Mouse (Mus musculus) naive thymus-derived CD4-positive, alpha-beta T cell, adult 2 months (primary cell): Measurements from ENCODE around the gene Crip1.

Experiments used
- DNase-seq: peaks from one replicate; pipeline ENCODE4 v3.0.0-alpha.2; 2011; ENCODE audit warnings: low read depth

Gene Crip1

GRCm38 (mm10) chr12:113146112-113147057 lies at the start of gene Crip1:
Gene Crip1 (plus strand): TSS chr12:113146316.
- peak; percentile 92 for DNase-seq

DNA sequence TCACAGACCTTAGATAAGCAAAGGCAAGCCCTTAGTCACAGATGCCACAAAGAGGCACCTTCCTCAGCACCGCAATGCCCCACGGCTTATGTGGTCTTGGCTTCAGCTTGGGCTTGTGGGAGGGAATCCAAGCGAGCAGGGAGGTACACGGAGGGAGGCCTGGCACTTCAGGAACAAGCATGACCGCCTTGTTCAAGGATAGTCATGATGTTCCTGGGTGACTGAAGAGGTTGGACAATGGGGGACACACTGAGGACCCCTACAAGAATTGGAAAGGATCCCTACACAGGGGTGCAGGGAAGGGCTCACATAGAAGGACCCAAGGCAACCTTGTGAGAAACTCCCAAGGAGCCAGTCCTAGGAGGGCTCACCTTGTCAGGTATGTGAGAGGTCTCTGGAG lies 49.1 kb upstream of the Crip1 start:
- DNase-seq, result no peak

DNA sequence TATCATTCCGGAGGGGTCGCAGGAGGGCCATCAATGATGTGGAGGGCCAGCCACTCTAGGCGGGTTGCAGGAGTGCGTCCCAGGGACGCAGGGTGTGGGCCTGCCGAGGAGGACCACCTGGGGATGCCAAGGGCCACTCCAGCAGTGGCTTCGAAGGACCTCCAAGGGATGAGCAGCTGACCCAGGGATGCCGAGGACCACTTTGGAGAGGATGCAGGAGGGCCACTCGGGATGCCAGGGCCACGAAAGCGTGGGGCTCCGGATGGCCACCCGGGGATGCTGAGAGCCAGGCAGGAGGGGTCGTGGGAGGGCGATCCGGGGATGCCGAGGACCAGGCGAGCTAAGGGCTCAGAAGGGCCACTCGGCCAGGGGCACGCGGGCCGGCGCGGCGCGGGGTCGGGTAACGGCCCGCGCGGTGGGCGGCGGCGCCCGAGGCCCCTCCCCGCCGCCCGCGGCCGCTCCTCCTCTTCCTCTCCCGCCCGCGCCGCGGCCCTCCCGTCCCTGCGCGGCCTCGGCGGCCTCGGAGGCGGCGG lies 48.3 kb upstream of the Crip1 start, which contains the start of gene Mta1:
TSS of gene Mta1 (plus strand) at position 530 of the 533 bp plus-strand sequence.
- peak; percentile 64 for DNase-seq

DNA sequence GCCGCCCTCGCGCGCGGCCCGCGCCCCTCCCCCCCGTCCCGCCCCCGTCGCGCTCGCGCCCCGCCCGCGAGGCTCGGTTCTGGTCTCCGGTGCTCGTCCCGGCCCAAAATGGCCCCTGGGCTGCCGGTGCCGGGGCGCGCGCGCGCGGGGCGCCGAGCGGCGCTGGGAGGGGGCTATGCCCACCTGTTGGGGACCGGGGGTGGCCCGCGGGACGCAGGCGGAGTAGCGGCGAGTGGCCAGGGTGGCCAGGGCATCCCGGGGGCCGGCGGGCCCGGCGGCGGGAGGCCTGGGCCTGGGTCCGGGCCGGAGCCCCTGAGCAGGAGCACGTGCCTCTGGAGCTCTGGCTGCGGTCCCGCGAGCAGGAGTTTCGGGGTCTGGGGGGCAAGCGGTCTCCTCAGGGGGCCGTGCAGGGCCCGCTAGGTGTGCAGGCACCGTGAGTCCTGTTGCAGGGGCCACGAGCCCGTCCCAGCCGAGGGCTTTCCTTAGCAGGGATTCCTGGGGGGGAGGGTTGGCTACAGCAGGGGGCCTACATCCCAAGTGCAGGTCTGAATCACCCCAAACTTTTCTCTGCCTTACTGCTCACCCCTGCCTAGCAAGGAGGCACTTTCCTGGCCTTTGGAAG lies 47.5 kb upstream of the Crip1 start:
- peak; percentile 52 for DNase-seq

DNA sequence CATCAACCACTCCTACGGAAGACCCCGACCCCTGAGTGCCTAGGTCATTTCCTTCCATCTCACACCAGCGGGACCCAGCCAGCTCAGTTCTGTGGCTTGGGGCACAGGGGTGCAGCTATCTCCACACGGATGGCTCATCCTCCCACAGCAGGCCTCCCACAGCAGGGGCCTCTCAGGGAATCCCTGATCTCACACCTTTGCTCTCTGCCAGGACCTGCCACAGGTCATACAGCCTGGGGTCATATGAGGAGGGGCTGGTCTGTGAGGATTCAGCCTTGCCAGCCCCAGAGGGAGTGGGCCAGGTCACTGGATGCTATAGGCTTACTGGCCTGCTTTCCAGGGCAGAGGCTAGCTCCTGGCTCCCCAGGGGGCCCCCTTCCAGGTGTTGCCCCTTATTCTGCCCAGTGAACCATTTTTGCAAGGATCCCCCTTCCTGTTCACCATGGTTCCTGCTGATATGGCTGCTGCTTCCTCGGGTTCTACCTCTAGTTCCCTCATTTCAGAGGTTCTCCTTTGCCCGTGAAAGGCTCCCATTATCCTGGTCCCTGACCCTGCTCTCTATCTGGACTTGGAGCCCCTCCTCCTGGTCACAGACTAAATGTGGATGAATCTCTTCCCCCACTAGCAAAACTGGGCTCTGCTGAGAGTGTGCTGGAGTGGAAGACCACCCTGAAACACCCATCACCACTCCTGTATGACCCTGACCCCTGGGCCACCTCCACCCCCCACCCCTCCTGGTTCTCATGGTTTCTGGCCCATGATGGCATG lies 46.5 kb upstream of the Crip1 start:
- peak; percentile 24 for DNase-seq

GRCm38 (mm10) chr12:113100448-113101076 lies 45.6 kb upstream of the Crip1 start:
- DNase-seq, result peak; percentile 29

GRCm38 (mm10) chr12:113101251-113101960 lies 44.7 kb upstream of the Crip1 start:
- peak; percentile 67 for DNase-seq

GRCm38 (mm10) chr12:113102461-113102860 lies 43.7 kb upstream of the Crip1 start:
- peak; percentile 86 for DNase-seq

DNA sequence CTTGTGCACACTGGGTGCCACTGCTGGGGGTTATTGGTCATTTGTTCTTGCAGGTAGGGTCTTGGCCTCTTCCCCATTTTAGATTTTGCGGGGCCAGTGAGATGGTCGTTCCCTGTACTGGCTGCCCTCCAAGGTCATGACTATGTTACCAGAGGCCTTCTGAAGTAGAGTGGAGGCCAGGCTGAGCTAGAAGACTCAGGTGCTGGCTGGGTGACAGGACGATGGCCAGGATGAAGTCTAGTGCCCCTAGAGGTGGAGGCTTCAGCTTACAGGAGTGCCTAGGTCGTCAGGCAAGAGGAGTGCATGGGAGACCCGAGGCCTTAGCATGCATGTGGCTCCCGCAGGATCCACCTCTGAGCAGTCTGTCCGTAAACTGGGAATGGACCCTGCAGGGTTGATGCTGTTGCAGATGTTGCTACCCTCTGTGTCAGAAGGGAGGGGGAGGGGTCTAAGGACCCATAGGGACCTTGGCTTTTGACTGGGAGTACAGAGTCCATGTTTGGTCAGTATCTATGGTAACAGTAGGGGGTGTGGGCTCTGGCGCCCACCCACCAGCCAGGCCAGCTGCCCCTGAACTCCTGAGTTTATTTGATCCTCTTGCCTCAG lies 42.2 kb upstream of the Crip1 start:
- DNase-seq, result peak; percentile 60

DNA sequence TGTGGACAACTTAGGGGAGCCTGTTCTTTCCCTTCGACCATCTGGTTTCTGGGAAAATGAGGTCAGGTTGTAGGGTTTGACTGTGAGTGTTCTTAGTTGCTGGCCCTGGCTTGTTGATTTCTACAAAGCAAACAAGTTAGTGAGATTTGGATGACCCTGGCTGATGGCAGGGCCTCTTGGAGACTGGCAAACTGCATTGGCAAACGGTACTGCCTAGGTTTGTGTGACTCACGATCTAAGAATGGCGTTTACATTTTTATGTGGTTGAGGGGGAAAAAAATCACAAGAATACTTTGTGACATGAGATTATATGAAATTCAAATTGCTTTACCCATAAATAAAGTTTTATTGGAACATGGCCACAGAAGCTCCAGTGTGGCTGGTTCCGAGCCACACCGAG lies 39.7 kb upstream of the Crip1 start:
- DNase-seq, result no peak

- DNase-seq, result peak; percentile 30
These were observed 38.5 kb upstream of the Crip1 start for GRCm38 (mm10) chr12:113107431-113108124.

GRCm38 (mm10) chr12:113108528-113109283 lies 37.4 kb upstream of the Crip1 start:
- DNase-seq, result no peak

GRCm38 (mm10) chr12:113109801-113110200 lies 36.3 kb upstream of the Crip1 start:
- no peak for DNase-seq

GRCm38 (mm10) chr12:113114141-113114540 lies 32.0 kb upstream of the Crip1 start:
- no peak for DNase-seq

GRCm38 (mm10) chr12:113114856-113115538 lies 31.1 kb upstream of the Crip1 start:
- no peak for DNase-seq

DNA sequence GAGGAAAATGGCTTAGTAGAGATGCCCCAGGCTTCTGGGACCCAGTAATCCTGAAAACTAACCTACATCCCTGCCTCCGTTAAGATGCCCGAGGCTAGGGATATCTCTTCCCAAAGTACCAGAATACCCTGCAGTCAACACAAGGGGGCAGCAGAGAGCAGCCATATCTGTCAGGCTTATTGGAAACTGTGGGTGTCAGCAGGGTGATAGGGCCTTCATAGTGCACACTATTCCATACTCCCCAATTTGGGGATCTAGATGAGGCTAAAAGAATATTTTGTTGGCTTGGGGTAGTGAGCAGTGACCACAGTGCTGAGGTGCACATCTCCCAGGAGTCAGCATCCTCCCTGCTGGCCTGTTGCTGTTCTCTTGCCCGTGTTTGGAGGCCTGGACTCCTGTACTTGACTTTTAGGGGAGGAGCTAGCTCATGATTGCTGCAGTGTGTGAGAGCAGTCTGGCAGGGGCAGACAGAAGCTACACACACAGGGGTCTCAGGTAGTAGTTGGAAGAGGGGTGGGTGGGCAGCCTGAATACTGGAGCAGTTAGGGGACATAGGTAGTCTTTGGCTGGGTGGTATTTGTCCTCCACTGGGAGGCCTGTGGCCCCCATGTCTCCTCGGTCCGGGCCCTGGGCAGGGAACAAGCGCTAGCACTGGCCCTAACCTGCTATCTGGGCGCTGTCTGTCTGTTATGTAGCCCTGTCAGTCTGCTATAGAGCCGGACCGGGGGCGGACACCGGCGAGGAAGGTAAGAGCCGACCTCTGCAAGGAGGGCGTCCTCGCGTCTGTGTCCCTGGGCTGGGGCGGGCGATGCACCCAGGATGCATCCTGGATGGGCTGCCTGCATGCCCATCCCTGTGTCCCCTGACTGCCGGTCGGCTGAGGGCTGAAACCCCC lies 26.4 kb upstream of the Crip1 start:
- DNase-seq, result peak; percentile 83

GRCm38 (mm10) chr12:113124726-113125125 lies 21.4 kb upstream of the Crip1 start:
- no peak for DNase-seq

DNA sequence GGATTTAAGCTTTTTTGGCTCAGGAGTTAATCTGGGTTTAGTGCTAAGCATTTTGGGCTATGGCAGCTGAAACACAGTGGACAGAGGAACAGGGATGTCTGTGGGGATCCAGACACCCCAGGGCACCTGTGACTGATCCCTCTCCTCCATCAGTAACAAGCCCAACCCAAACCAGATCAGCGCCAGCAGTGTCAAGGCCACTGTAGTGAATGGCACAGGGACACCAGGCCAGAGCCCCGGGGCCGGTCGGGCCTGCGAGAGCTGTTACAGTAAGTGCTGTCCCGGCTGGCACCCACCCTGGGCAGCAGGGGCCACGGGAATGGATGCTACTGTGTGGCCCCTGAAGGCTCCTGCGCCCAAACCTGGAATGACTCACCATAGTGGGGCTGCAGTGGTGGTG lies 15.4 kb upstream of the Crip1 start:
- DNase-seq, result no peak
